Mouse (Mus musculus) CH12.LX (cell line): ENCODE measurements at regions not wholly inside any gene's neighbourhood (a gene's known extent, or its start where the extent isn't known, plus 50 kb on each side); places are given as distances from the start of the nearest gene placed in this dataset.

Source experiments
- DNase-seq: peaks from one replicate; pipeline ENCODE4 v3.0.0-alpha.2; 2013; ENCODE audit errors: extremely low read depth
- H3K27ac ChIP-seq: 2 replicates; pipeline ENCODE4 v1.5.1; 2012; ENCODE audit warnings: low read depth, mild to moderate bottlenecking, control low read depth, moderate library complexity; ENCODE audit not compliant: insufficient read depth
- H3K27me3 ChIP-seq: replicated peaks from 2 replicates; pipeline ENCODE3; 2012; ENCODE audit warnings: inconsistent platforms
- H3K36me3 ChIP-seq, 2 experiments: replicated peaks in 1 of 2; 2 replicates each; pipeline versions ENCODE3 to v1.6.1; 2012; ENCODE audit warnings: inconsistent platforms in 1 of 2, low read length in 1 of 2, mild to moderate bottlenecking in 1 of 2, mixed read lengths in 1 of 2, moderate library complexity in 1 of 2; ENCODE audit not compliant: control insufficient read depth in 1 of 2, insufficient read depth in 1 of 2
- H3K4me1 ChIP-seq, 2 experiments: 2 replicates each; pipeline ENCODE4 v1.6.1; 2012; ENCODE audit warnings: inconsistent platforms in 1 of 2, moderate library complexity in 1 of 2; ENCODE audit not compliant: insufficient read depth in 2 of 2, control insufficient read depth in 1 of 2
- H3K4me2 ChIP-seq: 2 replicates; pipeline ENCODE4 v1.6.1; 2012; ENCODE audit warnings: low read depth, mild to moderate bottlenecking, control low read depth; ENCODE audit not compliant: poor library complexity, insufficient read depth, severe bottlenecking
- H3K4me3 ChIP-seq, 3 experiments: fragments of 150-350 bp in 1 of 3; sonication (generic) in 1 of 3; replicated peaks in 1 of 3; 2 replicates each; pipeline versions ENCODE3 to v1.5.1; 2011 to 2012; ENCODE audit warnings: low read depth in 2 of 3, low read length in 2 of 3, mild to moderate bottlenecking in 2 of 3, moderate library complexity in 2 of 3, control low read depth in 1 of 3, improper control_type of control experiment in 1 of 3, inconsistent platforms in 1 of 3, mixed read lengths in 1 of 3; ENCODE audit not compliant: poor library complexity in 1 of 3
- H3K79me2 ChIP-seq: replicated peaks from 2 replicates; pipeline ENCODE4 v1.6.1; 2012; ENCODE audit warnings: mild to moderate bottlenecking, moderate library complexity; ENCODE audit not compliant: control insufficient read depth, poor library complexity, insufficient read depth, severe bottlenecking; ENCODE audit errors: extremely low read depth
- H3K9ac ChIP-seq: 2 replicates; pipeline ENCODE4 v1.6.1; 2012; ENCODE audit warnings: low read depth, mild to moderate bottlenecking, control low read depth, moderate library complexity; ENCODE audit not compliant: insufficient read depth
- H3K9me3 ChIP-seq: replicated peaks from 2 replicates; pipeline ENCODE3; 2012; ENCODE audit warnings: low read length, inconsistent platforms, mixed read lengths
- CHD1 ChIP-seq: IDR thresholded peaks from 2 replicates; pipeline ENCODE4 v1.6.1; 2012; ENCODE audit warnings: low read depth, low read length, improper control_type of control experiment, inconsistent platforms
- CHD2 ChIP-seq: IDR thresholded peaks from 2 replicates; pipeline ENCODE4 v1.6.1; 2011; ENCODE audit warnings: low read length, improper control_type of control experiment
- CTCF ChIP-seq, 2 experiments: IDR thresholded peaks in 1 of 2; conservative IDR thresholded peaks in 1 of 2; 2 replicates each; pipeline ENCODE4 v1.5.1; 2011 to 2012; ENCODE audit warnings: low read depth in 2 of 2, low read length in 2 of 2, improper control_type of control experiment in 1 of 2, inconsistent platforms in 1 of 2, mild to moderate bottlenecking in 1 of 2, moderate library complexity in 1 of 2
- E2F4 ChIP-seq: IDR thresholded peaks from 2 replicates; pipeline ENCODE4 v1.6.1; 2011; ENCODE audit warnings: low read depth, low read length, improper control_type of control experiment; ENCODE audit not compliant: insufficient replicate concordance
- EP300 ChIP-seq: IDR thresholded peaks from 2 replicates; pipeline ENCODE4 v1.6.1; 2011; ENCODE audit warnings: low read length, improper control_type of control experiment
- ETS1 ChIP-seq: conservative IDR thresholded peaks from 2 replicates; pipeline ENCODE4 v1.6.1; 2012; ENCODE audit warnings: low read depth, mild to moderate bottlenecking, inconsistent platforms, low read length, improper control_type of control experiment, moderate library complexity
- HCFC1 ChIP-seq: IDR thresholded peaks from 2 replicates; pipeline ENCODE4 v1.6.1; 2012; ENCODE audit warnings: low read depth, mild to moderate bottlenecking, inconsistent platforms, low read length, improper control_type of control experiment
- IRF4 ChIP-seq: IDR thresholded peaks from 2 replicates; pipeline ENCODE4 v1.6.1; 2014; ENCODE audit warnings: low read depth, mild to moderate bottlenecking, inconsistent platforms, low read length, improper control_type of control experiment
- JUND ChIP-seq: conservative IDR thresholded peaks from 2 replicates; pipeline ENCODE4 v1.6.1; 2011; ENCODE audit warnings: low read depth, low read length, improper control_type of control experiment
- MAFK ChIP-seq: IDR thresholded peaks from 2 replicates; pipeline ENCODE4 v1.6.1; 2011; ENCODE audit warnings: low read length, improper control_type of control experiment; ENCODE audit not compliant: insufficient replicate concordance
- MAX ChIP-seq: IDR thresholded peaks from 2 replicates; pipeline ENCODE4 v1.6.1; 2011; ENCODE audit warnings: low read length, improper control_type of control experiment
- MAZ ChIP-seq: IDR thresholded peaks from 2 replicates; pipeline ENCODE4 v1.6.1; 2012; ENCODE audit warnings: low read depth, mild to moderate bottlenecking, inconsistent platforms, low read length, improper control_type of control experiment, moderate library complexity
- MYC ChIP-seq: IDR thresholded peaks from 2 replicates; pipeline ENCODE4 v1.6.1; 2011; ENCODE audit warnings: low read depth, mild to moderate bottlenecking, improper control_type of control experiment, low read length
- NELFE ChIP-seq: IDR thresholded peaks from 2 replicates; pipeline ENCODE4 v1.6.1; 2011; ENCODE audit warnings: low read depth, low read length, improper control_type of control experiment
- POLR2A ChIP-seq: IDR thresholded peaks from 2 replicates; pipeline ENCODE4 v1.6.1; 2011; ENCODE audit warnings: low read depth, mild to moderate bottlenecking, improper control_type of control experiment, low read length
- POLR2AphosphoS2 ChIP-seq: IDR thresholded peaks from 2 replicates; pipeline ENCODE4 v1.6.1; 2011; ENCODE audit warnings: low read depth, low read length, improper control_type of control experiment
- RAD21 ChIP-seq: IDR thresholded peaks from 2 replicates; pipeline ENCODE4 v1.6.1; 2011; ENCODE audit warnings: low read depth, mild to moderate bottlenecking, low read length, improper control_type of control experiment, moderate library complexity
- RCOR1 ChIP-seq: conservative IDR thresholded peaks from 2 replicates; pipeline ENCODE4 v1.6.1; 2012; ENCODE audit warnings: low read depth, mild to moderate bottlenecking, inconsistent platforms, low read length, improper control_type of control experiment
- TBP ChIP-seq: conservative IDR thresholded peaks from 2 replicates; pipeline ENCODE4 v1.6.1; 2011; ENCODE audit warnings: low read depth, low read length, improper control_type of control experiment
- TCF12 ChIP-seq: IDR thresholded peaks from 2 replicates; pipeline ENCODE4 v1.6.1; 2014; ENCODE audit warnings: low read depth, mild to moderate bottlenecking, inconsistent platforms, low read length, improper control_type of control experiment
- UBTF ChIP-seq: IDR thresholded peaks from 2 replicates; pipeline ENCODE4 v1.6.1; 2012; ENCODE audit warnings: low read depth, mild to moderate bottlenecking, inconsistent platforms, low read length, improper control_type of control experiment, moderate library complexity
- USF2 ChIP-seq: conservative IDR thresholded peaks from 2 replicates; pipeline ENCODE4 v1.6.1; 2011; ENCODE audit warnings: low read depth, low read length, improper control_type of control experiment
- ZC3H11A ChIP-seq: IDR thresholded peaks from 2 replicates; pipeline ENCODE4 v1.6.1; 2012; ENCODE audit warnings: low read depth, mild to moderate bottlenecking, inconsistent platforms, low read length, improper control_type of control experiment
- ZKSCAN1 ChIP-seq: IDR thresholded peaks from 2 replicates; pipeline ENCODE4 v1.6.1; 2012; ENCODE audit warnings: low read depth, inconsistent platforms, low read length, improper control_type of control experiment, borderline replicate concordance
- ZMIZ1 ChIP-seq: IDR thresholded peaks from 2 replicates; pipeline ENCODE4 v1.6.1; 2012; ENCODE audit warnings: low read depth, mild to moderate bottlenecking, inconsistent platforms, low read length, improper control_type of control experiment
- ZNF384 ChIP-seq: IDR thresholded peaks from 2 replicates; pipeline ENCODE4 v1.6.1; 2012; ENCODE audit warnings: low read depth, low read length, improper control_type of control experiment, inconsistent platforms
- dilution Hi-C: fragments of 300-500 bp; cut with MboI; formaldehyde crosslinking; loops from 2 replicates; pipeline ENCODE4 v1.14.3; 2020; ENCODE audit warnings: low sequenced_read_pairs; ENCODE audit not compliant: extremely low pct_unique_long_range_greater_than_20kb, extremely low pct_ligation_motif_present
- in situ Hi-C: fragments of 300-500 bp; cut with MboI; formaldehyde crosslinking; loops from 3 replicates; pipeline ENCODE4 v1.14.3; 2019; ENCODE audit warnings: low sequenced_read_pairs, low pct_ligation_motif_present, low pct_unique_long_range_greater_than_20kb, mixed read lengths

DNA sequence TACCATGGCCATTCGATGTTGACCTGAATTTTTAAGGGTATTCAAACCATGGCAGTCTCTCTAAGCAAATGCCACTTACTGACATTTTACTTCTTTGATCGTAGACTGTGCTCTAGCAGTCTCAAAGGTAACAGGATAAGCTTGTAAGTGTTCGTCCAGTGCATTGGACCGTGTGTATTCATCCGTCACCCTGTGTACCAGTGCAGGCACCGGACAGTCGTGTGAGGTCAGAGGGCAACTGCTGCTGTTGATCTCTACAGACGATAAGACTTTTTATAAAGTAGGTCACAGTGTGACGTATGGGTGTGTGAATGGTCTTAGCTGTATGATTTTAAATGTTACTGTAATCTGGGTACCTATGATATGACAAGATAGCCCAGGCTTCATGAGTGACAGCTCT lies 74.5 kb upstream of the Peli2 start:
- Histone ChIP-seq H3K4me3 (no peak overlapping the region), H3K9me3 (no peaks in the 10 kb centered on the region), H3K4me1 (no peaks in the 10 kb centered on the region), H3K9ac (no peak overlapping the region), H3K4me2 (no peak overlapping the region), H3K27ac (no peak overlapping the region), H3K27me3 (no peaks in the 10 kb centered on the region), H3K36me3 (no peaks in the 10 kb centered on the region), H3K79me2 (no peaks in the 10 kb centered on the region)
- no peak for DNase-seq
- no peak for TF ChIP-seq HCFC1
- TF ChIP-seq UBTF, result no peak
- no peak for TF ChIP-seq ZKSCAN1
- TF ChIP-seq ETS1, result no peak
- no peak for TF ChIP-seq EP300
- TF ChIP-seq ZC3H11A, result no peak
- no peak for TF ChIP-seq POLR2A
- no peak for TF ChIP-seq NELFE
- TF ChIP-seq MAZ, result no peak
- no peak for TF ChIP-seq MAFK
- no peak for TF ChIP-seq MAX
- no peak for TF ChIP-seq ZNF384
- no peak for TF ChIP-seq CTCF (conservative IDR thresholded peaks at IDR 0.05 in 1 of 2, IDR thresholded peaks at IDR 0.05 in 1 of 2; ENCODE audit: low read depth in 2 of 2, low read length in 2 of 2)
- no peak for TF ChIP-seq RAD21
- no peak for TF ChIP-seq USF2
- no peak for TF ChIP-seq POLR2AphosphoS2
- no peak for TF ChIP-seq ZMIZ1
- no peak for TF ChIP-seq MYC
- no peak for TF ChIP-seq TBP
- TF ChIP-seq IRF4, result no peak
- dilution Hi-C loops (no loop called here), in situ Hi-C loops (no loop called here)

DNA sequence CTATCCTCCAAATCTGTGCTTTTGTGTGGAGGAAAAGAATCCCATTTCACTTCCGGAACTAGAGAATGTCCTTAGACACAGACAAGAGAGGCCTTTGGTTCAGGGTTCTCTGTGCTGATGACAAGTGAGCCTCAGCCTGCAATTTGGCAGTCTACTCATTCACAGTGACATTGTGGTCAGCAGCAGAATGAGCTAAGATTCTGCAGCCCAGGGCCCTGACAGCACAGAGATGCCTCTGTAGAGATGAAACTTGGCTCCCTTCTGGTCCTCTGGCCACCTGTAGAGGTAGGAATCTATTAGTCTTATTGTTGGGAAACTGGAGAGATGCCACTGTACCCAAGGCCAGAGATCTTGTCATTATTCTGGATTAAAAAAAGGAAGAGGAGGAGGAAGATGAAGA lies 73.8 kb upstream of the Peli2 start:
- Histone ChIP-seq H3K9ac (no peak overlapping the region), H3K36me3 (no peaks in the 10 kb centered on the region), H3K4me3 (no peak overlapping the region), H3K79me2 (no peaks in the 10 kb centered on the region), H3K9me3 (no peaks in the 10 kb centered on the region), H3K4me2 (no peak overlapping the region), H3K4me1 (no peaks in the 10 kb centered on the region), H3K27me3 (no peaks in the 10 kb centered on the region), H3K27ac (no peak overlapping the region)
- in situ Hi-C loops, result no loop called here
- no peak for TF ChIP-seq ETS1
- no peak for TF ChIP-seq TCF12
- no peak for TF ChIP-seq POLR2AphosphoS2
- no peak for TF ChIP-seq JUND
- no peak for TF ChIP-seq POLR2A
- TF ChIP-seq NELFE, result no peak
- no peak for TF ChIP-seq CHD1
- TF ChIP-seq MYC, result no peak
- TF ChIP-seq USF2, result no peak
- no peak for TF ChIP-seq CHD2
- TF ChIP-seq TBP, result no peak
- no peak for TF ChIP-seq ZKSCAN1
- TF ChIP-seq RAD21, result no peak
- no peak for TF ChIP-seq E2F4
- TF ChIP-seq ZNF384, result no peak
- no peak for TF ChIP-seq RCOR1
- no peak for TF ChIP-seq ZC3H11A
- no peak for TF ChIP-seq MAZ
- no peak for TF ChIP-seq IRF4
- dilution Hi-C loops, result no loop called here
- DNase-seq, result no peak
